Mouse (Mus musculus) urinary bladder, postnatal 10 days (tissue): ENCODE measurements around the gene Atp5d.

Experiments used
- DNase-seq: peaks from one replicate; pipeline ENCODE4 v3.0.0; 2022; ENCODE audit warnings: low spot score

The Atp5d gene

GRCm38 (mm10) chr10:80141243-80141642 is 2.8 kb downstream of the Atp5d start:
- DNase-seq = peak; percentile 93

DNA sequence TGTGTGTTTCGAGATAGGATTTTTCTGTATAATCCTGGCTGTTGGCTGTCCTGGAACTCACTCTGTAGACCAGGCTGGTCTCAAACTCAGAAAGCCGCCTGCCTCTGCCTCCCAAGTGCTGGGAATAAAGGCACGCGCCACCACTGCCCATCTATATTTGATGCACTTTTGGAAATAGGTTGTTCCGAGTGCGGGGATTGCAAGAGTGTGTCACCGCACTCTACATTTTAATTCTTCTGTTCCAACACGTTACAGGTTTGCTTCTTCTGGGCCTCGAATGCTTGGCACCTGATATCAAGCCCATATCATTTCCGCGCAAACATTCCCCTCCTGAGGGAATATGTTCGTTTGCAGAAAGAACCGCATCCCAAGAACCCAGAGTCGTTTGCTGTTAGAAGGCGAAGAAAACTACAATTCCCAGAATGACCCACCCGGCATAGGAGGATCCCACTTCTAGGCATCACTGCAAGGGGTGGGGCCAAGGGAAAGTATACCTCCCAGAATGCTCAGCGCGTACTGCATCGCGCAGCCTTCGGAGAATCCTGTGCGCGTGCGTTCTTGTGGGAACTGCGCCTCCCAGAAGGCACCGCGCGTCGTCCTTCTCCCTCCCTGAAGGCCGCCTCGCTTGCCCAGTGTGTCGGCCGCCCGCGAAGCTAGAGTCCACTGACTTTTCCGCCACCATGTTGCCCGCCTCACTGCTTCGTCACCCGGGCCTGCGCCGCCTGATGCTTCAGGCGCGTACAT is 3.5 kb downstream of the Atp5d start:
- peak; percentile 63 for DNase-seq

GRCm38 (mm10) chr10:80142530-80142925 is 4.1 kb downstream of the Atp5d start:
- DNase-seq = no peak

GRCm38 (mm10) chr10:80143664-80144063 is 5.2 kb downstream of the Atp5d start:
- DNase-seq = no peak

- no peak for DNase-seq
Measured at GRCm38 (mm10) chr10:80144159-80144558, 5.7 kb downstream of the Atp5d start.

GRCm38 (mm10) chr10:80144864-80145838 is 6.7 kb downstream of the Atp5d start:
- DNase-seq = no peak

GRCm38 (mm10) chr10:80145896-80146295 is 7.5 kb downstream of the Atp5d start:
- DNase-seq = no peak

GRCm38 (mm10) chr10:80146568-80147011 is 8.2 kb downstream of the Atp5d start:
- DNase-seq = no peak

GRCm38 (mm10) chr10:80147146-80147718 is 8.8 kb downstream of the Atp5d start:
- no peak for DNase-seq

DNA sequence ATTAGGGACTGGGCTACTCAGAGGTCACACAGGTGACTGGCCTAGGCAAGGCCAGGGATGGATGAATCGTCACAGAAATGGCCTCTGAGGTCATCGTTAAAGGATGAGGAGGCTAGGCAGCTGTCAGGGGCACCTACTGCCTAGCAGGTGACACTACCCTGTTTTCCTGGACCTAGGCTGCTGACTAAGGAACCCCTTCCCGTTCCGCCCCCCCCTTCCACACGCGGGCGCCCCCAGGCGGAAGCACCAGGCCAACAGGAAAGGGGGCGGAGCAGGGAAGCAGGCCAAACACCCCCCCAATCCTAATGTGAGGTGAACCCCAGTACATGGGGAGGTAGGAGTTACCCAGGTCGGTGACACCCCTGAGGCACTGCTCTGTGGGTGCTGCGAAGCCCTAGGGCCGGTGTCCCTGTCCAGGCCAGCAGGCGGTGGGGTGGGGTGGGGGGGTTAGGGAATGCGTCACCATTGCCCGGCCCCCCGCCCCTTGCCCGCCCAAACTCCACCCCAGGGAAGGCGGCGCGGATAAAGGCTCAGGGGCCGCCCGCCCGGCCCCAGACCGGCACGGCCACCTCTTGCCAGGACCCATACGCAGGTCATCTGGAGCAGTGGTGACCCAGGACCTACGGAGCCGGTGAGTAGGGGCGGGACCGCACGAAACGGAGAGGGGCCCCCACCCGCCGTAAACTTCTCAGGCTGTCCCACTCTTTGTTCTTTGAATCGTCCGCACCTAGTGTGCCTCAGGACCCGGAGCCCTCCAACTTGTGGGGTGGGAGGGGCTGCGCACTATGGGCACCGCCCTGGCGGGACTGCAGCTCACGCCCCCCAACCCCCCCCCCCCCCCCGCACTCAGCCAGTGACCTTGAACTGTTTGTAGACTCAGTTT is 9.5 kb downstream of the Atp5d start, which contains the start of gene Midn:
Midn (plus strand) TSS at position 554 of the 883 bp plus-strand sequence.
- DNase-seq = no peak

DNA sequence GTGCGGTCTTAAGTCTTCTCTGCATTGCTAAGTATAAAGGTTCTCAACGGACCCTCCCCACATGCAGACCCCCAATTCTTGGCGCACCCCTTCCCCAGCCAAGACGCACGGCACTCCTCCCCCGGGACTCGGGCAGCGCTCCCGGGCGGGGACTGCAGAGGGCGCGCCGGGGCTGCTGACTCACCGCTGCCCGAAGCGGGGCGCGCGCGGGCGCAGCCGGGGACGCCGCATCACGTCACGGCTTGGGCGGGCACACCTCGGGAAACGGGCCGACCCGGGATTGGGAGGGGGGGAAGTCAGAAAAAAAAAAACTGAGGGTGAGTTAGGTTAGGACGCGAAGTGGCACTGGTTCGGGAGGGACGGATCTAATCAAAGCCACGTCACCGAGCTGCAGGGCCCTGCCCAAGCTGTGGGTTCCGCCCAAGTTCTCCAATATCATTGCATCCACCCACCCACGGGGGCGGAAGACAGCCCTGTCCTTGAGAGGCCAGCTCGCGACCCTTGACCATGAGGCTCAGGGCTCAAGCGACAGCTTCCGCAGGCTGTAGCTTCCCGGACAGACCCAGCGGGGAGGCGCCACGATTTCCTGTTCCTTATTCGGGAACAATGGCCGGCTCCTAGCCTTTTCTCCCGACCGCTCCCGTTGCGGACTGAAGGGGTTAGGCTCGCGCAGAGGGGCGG is 10.3 kb downstream of the Atp5d start:
- peak; percentile 77 for DNase-seq

DNA sequence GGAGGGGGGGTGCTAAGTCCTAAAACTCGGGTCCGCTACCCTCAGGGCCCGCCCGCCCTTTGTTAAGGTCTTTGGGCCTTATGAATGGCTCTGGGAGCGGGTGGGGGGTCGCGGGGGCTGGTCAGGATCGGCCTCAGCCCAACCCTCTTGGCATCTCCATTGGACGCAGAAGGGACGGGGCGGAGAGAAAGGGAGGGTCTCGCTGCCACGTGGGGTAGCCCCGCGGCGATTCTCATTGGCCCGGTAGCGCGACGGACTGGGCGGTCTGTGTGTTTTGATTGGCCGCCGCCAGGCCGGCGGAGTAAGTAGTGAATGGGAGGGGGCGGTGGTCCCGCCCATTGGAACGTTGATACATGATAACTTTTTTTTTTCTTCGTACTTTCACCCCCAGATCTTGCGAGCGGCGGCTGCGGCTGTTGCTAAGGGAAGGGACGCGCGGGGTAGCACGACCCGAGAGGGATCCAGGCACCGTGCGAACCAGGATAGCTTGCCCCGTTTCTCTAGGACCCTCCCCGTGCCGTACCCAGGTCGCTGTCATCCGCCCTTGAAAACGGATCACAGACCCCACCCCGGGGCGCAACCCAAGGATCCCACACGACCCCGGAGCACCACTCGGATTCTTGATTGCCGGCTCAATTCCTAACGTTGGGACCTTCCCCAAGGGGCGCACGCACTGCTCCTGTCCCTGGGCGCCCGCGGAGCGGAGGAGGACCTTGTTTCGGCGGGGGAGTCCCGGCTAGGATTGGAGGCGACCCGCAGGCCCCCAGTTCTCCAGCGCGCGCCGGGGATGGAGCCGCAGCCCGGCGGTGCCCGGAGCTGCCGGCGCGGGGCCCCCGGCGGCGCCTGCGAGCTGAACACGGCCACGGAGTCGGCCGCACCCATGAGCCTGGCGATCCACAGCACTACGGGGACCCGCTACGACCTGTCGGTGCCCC is 11.1 kb downstream of the Atp5d start:
- DNase-seq = peak; percentile 92

- DNase-seq = no peak
Measured at GRCm38 (mm10) chr10:80150226-80151210, 12.1 kb downstream of the Atp5d start.

- no peak for DNase-seq
Measured at GRCm38 (mm10) chr10:80151211-80152034, 13.0 kb downstream of the Atp5d start.

GRCm38 (mm10) chr10:80152071-80152872 is 13.8 kb downstream of the Atp5d start:
- DNase-seq = no peak

GRCm38 (mm10) chr10:80152873-80153260 is 14.4 kb downstream of the Atp5d start:
- no peak for DNase-seq

GRCm38 (mm10) chr10:80153713-80154112 is 15.3 kb downstream of the Atp5d start:
- DNase-seq = no peak
